Mouse (Mus musculus) MEL (cell line): ENCODE results near the gene Kcnt2. TPM values are rescaled to one million over a fixed set of nuclear protein-coding genes. Genes with fewer than 3 reads are reported as not detected.

ENCODE experiments used
- DNase-seq: peaks from one replicate; pipeline ENCODE4 v3.0.0; 2011; ENCODE audit warnings: low read depth, low spot score
- H3K27ac ChIP-seq: 2 replicates; pipeline ENCODE4 v1.5.1; 2012; ENCODE audit warnings: low read depth, mild to moderate bottlenecking, control low read depth, low read length, moderate library complexity; ENCODE audit not compliant: control insufficient read depth
- H3K27me3 ChIP-seq, 2 experiments: fragments of 150-350 bp in 1 of 2; sonication (generic) in 1 of 2; 2 replicates each; pipeline ENCODE4 v1.6.1; 2012; ENCODE audit warnings: low read length in 2 of 2, mild to moderate bottlenecking in 2 of 2, improper control_type of control experiment in 1 of 2, moderate library complexity in 1 of 2; ENCODE audit not compliant: insufficient read depth in 2 of 2, control insufficient read depth in 1 of 2
- H3K36me3 ChIP-seq, 2 experiments: 2 replicates each; pipeline ENCODE4 v1.6.1; 2012 to 2014; ENCODE audit warnings: low read length in 2 of 2, improper control_type of control experiment in 1 of 2, inconsistent platforms in 1 of 2, mild to moderate bottlenecking in 1 of 2; ENCODE audit not compliant: insufficient read depth in 2 of 2, control insufficient read depth in 1 of 2
- H3K4me1 ChIP-seq, 2 experiments: fragments of 150-350 bp in 1 of 2; sonication (generic) in 1 of 2; 2 replicates each; pipeline ENCODE4 v1.6.1; 2012; ENCODE audit warnings: low read length in 2 of 2, improper control_type of control experiment in 1 of 2, mild to moderate bottlenecking in 1 of 2; ENCODE audit not compliant: insufficient read depth in 2 of 2, control insufficient read depth in 1 of 2
- H3K4me3 ChIP-seq, 2 experiments: fragments of 150-350 bp in 1 of 2; sonication (generic) in 1 of 2; 2 replicates each; pipeline ENCODE4 v1.5.1; 2012; ENCODE audit warnings: low read depth in 2 of 2, low read length in 2 of 2, mild to moderate bottlenecking in 2 of 2, moderate library complexity in 2 of 2, control low read depth in 1 of 2, improper control_type of control experiment in 1 of 2; ENCODE audit not compliant: control insufficient read depth in 1 of 2, insufficient read depth in 1 of 2
- H3K79me2 ChIP-seq: 2 replicates; pipeline ENCODE4 v1.6.1; 2012; ENCODE audit warnings: mild to moderate bottlenecking, low read length, moderate library complexity; ENCODE audit not compliant: control insufficient read depth, poor library complexity, insufficient read depth
- H3K9ac ChIP-seq: 2 replicates; pipeline ENCODE4 v1.6.1; 2012; ENCODE audit warnings: low read depth, mild to moderate bottlenecking, control low read depth, low read length, moderate library complexity; ENCODE audit not compliant: control insufficient read depth, poor library complexity, severe bottlenecking
- H3K9me3 ChIP-seq: fragments of 150-350 bp; sonication (generic); replicated peaks from 2 replicates; pipeline ENCODE4 v1.6.1; 2012; ENCODE audit warnings: mild to moderate bottlenecking, low read length, improper control_type of control experiment, moderate library complexity; ENCODE audit not compliant: insufficient read depth
- BHLHE40 ChIP-seq: IDR thresholded peaks from 2 replicates; pipeline ENCODE4 v1.6.1; 2012; ENCODE audit warnings: low read depth, mild to moderate bottlenecking, inconsistent platforms, low read length, improper control_type of control experiment, borderline replicate concordance
- CHD2 ChIP-seq: IDR thresholded peaks from 2 replicates; pipeline ENCODE4 v1.6.1; 2011; ENCODE audit warnings: low read length, improper control_type of control experiment
- CTCF ChIP-seq, 3 experiments: IDR thresholded peaks in 2 of 3; conservative IDR thresholded peaks in 1 of 3; 2 replicates each; pipeline ENCODE4 v1.5.1; 2011 to 2012; ENCODE audit warnings: low read length in 3 of 3, low read depth in 2 of 3, mild to moderate bottlenecking in 2 of 3, improper control_type of control experiment in 1 of 3, inconsistent platforms in 1 of 3, mixed read lengths in 1 of 3, moderate library complexity in 1 of 3; ENCODE audit not compliant: control insufficient read depth in 1 of 3, insufficient read depth in 1 of 3, poor library complexity in 1 of 3, severe bottlenecking in 1 of 3
- E2F4 ChIP-seq: IDR thresholded peaks from 2 replicates; pipeline ENCODE4 v1.6.1; 2011; ENCODE audit warnings: low read depth, low read length, improper control_type of control experiment, borderline replicate concordance
- ELF1 ChIP-seq: IDR thresholded peaks from 2 replicates; pipeline ENCODE4 v1.6.1; 2014; ENCODE audit warnings: low read depth, mild to moderate bottlenecking, inconsistent platforms, low read length, improper control_type of control experiment, moderate library complexity
- EP300 ChIP-seq, 2 experiments: IDR thresholded peaks; 2 replicates each; pipeline ENCODE4 v1.6.1; 2011; ENCODE audit warnings: improper control_type of control experiment in 2 of 2, low read length in 2 of 2, low read depth in 1 of 2, mild to moderate bottlenecking in 1 of 2
- ETS1 ChIP-seq: IDR thresholded peaks from 2 replicates; pipeline ENCODE4 v1.6.1; 2012; ENCODE audit warnings: low read depth, mild to moderate bottlenecking, inconsistent platforms, low read length, improper control_type of control experiment, moderate library complexity
- GABPA ChIP-seq: IDR thresholded peaks from 2 replicates; pipeline ENCODE4 v1.6.1; 2012; ENCODE audit warnings: low read depth, mild to moderate bottlenecking, inconsistent platforms, low read length, improper control_type of control experiment, moderate library complexity
- GATA1 ChIP-seq: IDR thresholded peaks from 2 replicates; pipeline ENCODE4 v1.6.1; 2011; ENCODE audit warnings: low read depth, low read length, improper control_type of control experiment
- HCFC1 ChIP-seq: IDR thresholded peaks from 2 replicates; pipeline ENCODE4 v1.6.1; 2012; ENCODE audit warnings: low read depth, mild to moderate bottlenecking, inconsistent platforms, low read length, improper control_type of control experiment, moderate library complexity
- JUND ChIP-seq: IDR thresholded peaks from 2 replicates; pipeline ENCODE4 v1.6.1; 2011; ENCODE audit warnings: low read depth, mild to moderate bottlenecking, improper control_type of control experiment, low read length
- MAFK ChIP-seq: IDR thresholded peaks from 2 replicates; pipeline ENCODE4 v1.6.1; 2011; ENCODE audit warnings: low read depth, mild to moderate bottlenecking, low read length, improper control_type of control experiment, borderline replicate concordance
- MAX ChIP-seq: IDR thresholded peaks from 2 replicates; pipeline ENCODE4 v1.6.1; 2011; ENCODE audit warnings: low read length, improper control_type of control experiment
- MAZ ChIP-seq: IDR thresholded peaks from 2 replicates; pipeline ENCODE4 v1.6.1; 2012; ENCODE audit warnings: low read depth, mild to moderate bottlenecking, inconsistent platforms, low read length, improper control_type of control experiment
- MEF2A ChIP-seq: IDR thresholded peaks from 2 replicates; pipeline ENCODE4 v1.6.1; 2014; ENCODE audit warnings: low read depth, mild to moderate bottlenecking, inconsistent platforms, low read length, improper control_type of control experiment; ENCODE audit not compliant: poor library complexity, insufficient replicate concordance, severe bottlenecking; ENCODE audit errors: extremely low read depth
- MXI1 ChIP-seq: IDR thresholded peaks from 2 replicates; pipeline ENCODE4 v1.6.1; 2011; ENCODE audit warnings: mild to moderate bottlenecking, low read depth, low read length, improper control_type of control experiment
- MYB ChIP-seq: IDR thresholded peaks from 2 replicates; pipeline ENCODE4 v1.6.1; 2011; ENCODE audit warnings: mild to moderate bottlenecking, low read depth, low read length, improper control_type of control experiment
- MYC ChIP-seq: IDR thresholded peaks from 2 replicates; pipeline ENCODE4 v1.6.1; 2011; ENCODE audit warnings: low read depth, mild to moderate bottlenecking, low read length, improper control_type of control experiment, moderate library complexity
- RAD21 ChIP-seq: IDR thresholded peaks from 2 replicates; pipeline ENCODE4 v1.6.1; 2011; ENCODE audit warnings: mild to moderate bottlenecking, low read depth, low read length, improper control_type of control experiment
- TAL1 ChIP-seq: IDR thresholded peaks from 2 replicates; pipeline ENCODE4 v1.6.1; 2012; ENCODE audit warnings: mild to moderate bottlenecking, inconsistent platforms, low read length, moderate library complexity, mixed read lengths
- TBP ChIP-seq: IDR thresholded peaks from 2 replicates; pipeline ENCODE4 v1.8.0; 2011; ENCODE audit warnings: low read depth, low read length, improper control_type of control experiment
- TCF12 ChIP-seq: IDR thresholded peaks from 2 replicates; pipeline ENCODE4 v1.6.1; 2014; ENCODE audit warnings: low read depth, mild to moderate bottlenecking, inconsistent platforms, low read length, improper control_type of control experiment, moderate library complexity
- UBTF ChIP-seq: IDR thresholded peaks from 2 replicates; pipeline ENCODE4 v1.6.1; 2012; ENCODE audit warnings: low read depth, mild to moderate bottlenecking, inconsistent platforms, low read length, improper control_type of control experiment, moderate library complexity, borderline replicate concordance; ENCODE audit not compliant: insufficient read depth
- USF1 ChIP-seq: IDR thresholded peaks from 2 replicates; pipeline ENCODE4 v1.6.1; 2014; ENCODE audit warnings: low read depth, mild to moderate bottlenecking, inconsistent platforms, low read length, improper control_type of control experiment, moderate library complexity
- ZC3H11A ChIP-seq: IDR thresholded peaks from 2 replicates; pipeline ENCODE4 v1.6.1; 2012; ENCODE audit warnings: low read depth, mild to moderate bottlenecking, inconsistent platforms, low read length, improper control_type of control experiment
- ZKSCAN1 ChIP-seq: IDR thresholded peaks from 2 replicates; pipeline ENCODE4 v1.6.1; 2012; ENCODE audit warnings: low read depth, mild to moderate bottlenecking, inconsistent platforms, low read length, improper control_type of control experiment, moderate library complexity
- ZMIZ1 ChIP-seq: IDR thresholded peaks from 2 replicates; pipeline ENCODE4 v1.6.1; 2012; ENCODE audit warnings: low read depth, mild to moderate bottlenecking, inconsistent platforms, low read length, improper control_type of control experiment, moderate library complexity
- ZNF384 ChIP-seq: IDR thresholded peaks from 2 replicates; pipeline ENCODE4 v1.6.1; 2012; ENCODE audit warnings: low read depth, mild to moderate bottlenecking, inconsistent platforms, low read length, improper control_type of control experiment
- polyA plus RNA-seq, 2 experiments: library from polyadenylated mRNA; stranded (reverse) in 1 of 2; unstranded in 1 of 2; fragments of >175 nt in 1 of 2; fragments of >200 nt in 1 of 2; gene quantifications; 2 replicates each; pipeline versions ENCODE4 v1.2.1 to v1.2.4; 2012; ENCODE audit warnings: low replicate concordance in 2 of 2, low read depth in 1 of 2; ENCODE audit not compliant: insufficient read length in 2 of 2, insufficient read depth in 1 of 2, missing spikeins in 1 of 2
- total RNA-seq: library from RNA; depleted of rRNA; stranded (reverse); fragments of 300-350 nt; gene quantifications from 2 replicates; pipeline ENCODE4 v1.2.3, GENCODE M21; 2012

Kcnt2 gene
- total and polyA plus RNA-seq, 3 experiments, result not detected

- Histone ChIP-seq H3K4me1 (no peaks in the 10 kb centered on the region), H3K27me3 (no peaks in the 10 kb centered on the region), H3K27ac (no peak overlapping the region), H3K36me3 (no peaks in the 10 kb centered on the region), H3K9ac (no peak overlapping the region), H3K9me3 (no peaks in the 10 kb centered on the region), H3K79me2 (no peaks in the 10 kb centered on the region), H3K4me3 (no peak overlapping the region)
- no peak for DNase-seq
- TF ChIP-seq ZMIZ1 (no peak), RAD21 (no peak), CTCF (IDR thresholded peaks at IDR 0.05 in 2 of 3, conservative IDR thresholded peaks at IDR 0.05 in 1 of 3; ENCODE audit: control insufficient read depth in 1 of 3, insufficient read depth in 1 of 3, low read depth in 2 of 3, low read length in 3 of 3, poor library complexity in 1 of 3, severe bottlenecking in 1 of 3) (no peak), MEF2A (no peak), ZC3H11A (no peak), TAL1 (no peak), ELF1 (no peak), MYC (no peak), ZNF384 (no peak), TBP (no peak), BHLHE40 (no peak), UBTF (no peak), HCFC1 (no peak), CHD2 (no peak), MYB (no peak), MXI1 (no peak), MAZ (no peak), E2F4 (no peak), GABPA (no peak)
These were observed 314.8 kb downstream of the Kcnt2 start for GRCm38 (mm10) chr1:140560801-140561200.

DNA sequence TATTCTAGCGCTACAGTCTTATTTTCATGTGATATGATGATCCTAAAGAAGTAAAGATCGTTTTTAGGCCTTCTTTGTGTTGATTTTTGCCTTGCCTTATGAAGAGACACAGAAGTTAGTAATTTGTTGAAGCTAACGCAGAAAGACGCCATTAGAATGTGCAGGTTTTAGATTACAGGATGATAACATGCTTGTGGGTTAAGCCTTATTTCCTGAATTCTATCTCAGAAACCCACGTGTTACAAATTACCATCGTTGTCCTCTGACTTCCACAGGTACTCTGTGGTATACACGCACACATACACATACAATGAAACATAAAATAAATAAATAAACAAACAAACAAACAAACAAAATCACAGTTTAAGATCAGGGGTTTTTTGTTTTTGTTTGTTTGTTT is 326.2 kb downstream of the Kcnt2 start:
- peak; percentile 45 for DNase-seq
- H3K4me3 ChIP-seq, result peak overlapping the region in 1 of 2 experiments; percentile 4; a peak in 1 of 4 replicates
- no peak for TF ChIP-seq E2F4
- TF ChIP-seq MXI1, result peak; percentile 45; the same call in 1 of the 2 replicates
- no peak for TF ChIP-seq ZKSCAN1
- no peak for TF ChIP-seq ETS1
- TF ChIP-seq TCF12, result peak; percentile 51; the same call in 1 of the 2 replicates
- no peak for TF ChIP-seq ZMIZ1
- peak; percentile 83 for TF ChIP-seq MAX
- TF ChIP-seq EP300 (IDR thresholded peaks at IDR 0.05; ENCODE audit: low read depth in 1 of 2, low read length in 2 of 2), result peak; percentile 33 to 63; a peak in 3 of 4 replicates
- no peak for TF ChIP-seq JUND
- TF ChIP-seq MYC, result peak; percentile 54; the same call in 1 of the 2 replicates
- TF ChIP-seq MYB, result no peak
- TF ChIP-seq USF1, result peak; percentile 57; the same call in 1 of the 2 replicates
- no peak for TF ChIP-seq HCFC1
- TF ChIP-seq ELF1, result no peak
- TF ChIP-seq MAFK, result no peak
- TF ChIP-seq GATA1, result peak; percentile 73
- 0 out of 2 replicates have a peak overlapping the region, but pooled peaks have one; percentile 32 for H3K27ac ChIP-seq
- H3K4me1 ChIP-seq, result peaks cover 3% of the 10 kb centered on the region in 2 experiments; a peak in 2 of 4 replicates
- H3K27me3 ChIP-seq, result no peaks in the 10 kb centered on the region
- no peaks in the 10 kb centered on the region for H3K79me2 ChIP-seq
- H3K9ac ChIP-seq, result 0 out of 2 replicates have a peak overlapping the region, but pooled peaks have one; percentile 25
- peaks cover 0 to 10% of the 10 kb centered on the region in 2 experiments; a peak in 2 of 4 replicates for H3K36me3 ChIP-seq
- no peaks in the 10 kb centered on the region for H3K9me3 ChIP-seq
